Comparison of ENCODE assay signal across 8 mouse cellular contexts in genomic region chr5:43672177-43672911, GRCm38 (mm10). TPM values are rescaled to one million over a fixed set of nuclear protein-coding genes. Genes with fewer than 3 reads are reported as not detected.
DNase-seq lines count a peak whose midpoint lies in the region; ATAC-seq and TF ChIP-seq lines count a peak whose summit lies in the region.

No protein-coding gene starts in this region.

- H3K4me1 ChIP-seq in hindbrain, postnatal 0 days (ENCODE audit: insufficient read depth, low read length), result 0 out of 2 replicates have a peak, but pooled peaks cover 5% of the 10 kb centered on the region

- WGBS in hindbrain, postnatal 0 days, result 2% methylated on average over 12 of the region's 12 CpGs

- H3K9me3 ChIP-seq in hindbrain, postnatal 0 days (ENCODE audit: low read length), result no peaks in the 10 kb centered on the region

- ATAC-seq in hindbrain, postnatal 0 days, result peak; percentile 96
- no peak for ATAC-seq in monocyte, adult 5-6 weeks (replicated peaks; ENCODE audit: insufficient number of reproducible peaks, low FRiP score, low TSS enrichment, poor library complexity, severe bottlenecking)

- peak overlapping the region; percentile 75 for H3K4me2 ChIP-seq in hindbrain, postnatal 0 days (ENCODE audit: low read depth, low read length)

- TF ChIP-seq CTCF in hindbrain, postnatal 0 days (IDR thresholded peaks at IDR 0.05; ENCODE audit: low read depth), result peak; percentile 80

- peak overlapping the region; percentile 78 for H3K9ac ChIP-seq in hindbrain, postnatal 0 days (replicated peaks; ENCODE audit: low read length)

- H3K27ac ChIP-seq in hindbrain, postnatal 0 days, result peak overlapping the region; percentile 92

- DNase-seq in adrenal gland, adult (ENCODE audit: inconsistent age in 2 of 2, low spot score in 1 of 2), result peak; percentile 84 to 96
- peak; percentile 46 to 79 for DNase-seq in cerebellum, postnatal 4 days (ENCODE audit: low spot score in 2 of 2)
- peak; percentile 23 to 32 for DNase-seq in gastrocnemius, adult 8-10 months (ENCODE audit: low spot score in 2 of 2)
- peak; percentile 93 for DNase-seq in hindbrain, postnatal 0 days (ENCODE audit: low spot score)
- peak; percentile 82 for DNase-seq in left cerebral cortex, adult 11 months (ENCODE audit: low spot score)
- DNase-seq in lung, postnatal 25 days (ENCODE audit: low spot score), result peak; percentile 80
- DNase-seq in retina, postnatal 7 days (ENCODE audit: low read depth, low spot score), result peak; percentile 77

- no peaks in the 10 kb centered on the region for H3K36me3 ChIP-seq in hindbrain, postnatal 0 days (ENCODE audit: insufficient read depth, low read length)

- no peaks in the 10 kb centered on the region for H3K27me3 ChIP-seq in hindbrain, postnatal 0 days (ENCODE audit: insufficient read depth, low read length)

- peak overlapping the region; percentile 55 for H3K4me3 ChIP-seq in hindbrain, postnatal 0 days (ENCODE audit: low read length)

RNA-seq across cellular contexts. Expression of gene Cc2d2a, which starts 10.2 kb away (rescaled TPM):
- total RNA-seq in gastrocnemius, adult 8-10 months (2022), result 1 to 10 TPM; 3.5 to 5.2 (median 3.8) TPM
- total RNA-seq in hindbrain, postnatal 0 days (2014; rRNA removed), result 5.6 and 6.6 TPM in 2 replicates
- 5.1 and 7.6 TPM in 2 replicates for polyA plus RNA-seq in hindbrain, postnatal 0 days (2015; fragmentation: Nextera tagmentation; extraction: Ambion mirVana)
- total RNA-seq in monocyte, adult 5-6 weeks (2017), result not detected in 3 replicates

Comparison
In these comparisons a context has a peak if more than half of its experiments do, and no peak if none do; other contexts are left out.
1. DNase-seq: peak in every context shown above with its lines; median percentile 93 in hindbrain, postnatal 0 days; 90 in adrenal gland, adult; 82 in left cerebral cortex, adult 11 months; 80 in lung, postnatal 25 days; 77 in retina, postnatal 7 days; 62 in cerebellum, postnatal 4 days; 28 in gastrocnemius, adult 8-10 months.